Mouse (Mus musculus): ENCODE measurements around the gene Pim1.

Gene Pim1

GRCm38 (mm10) chr17:29518665-29519064, 28.1 kb downstream of the Pim1 start:
- in situ Hi-C loops (cut with MseI, MboI): loop anchor here (10.0 to 25.0 kb wide), 2 partner anchors 134 to 256 kb away; partner anchors contain the start of genes BC004004 (in 2 of the 2) and Ppil1 (in 2 of the 2)

GRCm38 (mm10) chr17:29519731-29520130, 29.2 kb downstream of the Pim1 start:
- in situ Hi-C loops (cut with MseI, MboI): loop anchor here (10.0 to 25.0 kb wide), 2 partner anchors 135 to 257 kb away; partner anchors contain the start of genes BC004004 (in 2 of the 2) and Ppil1 (in 2 of the 2)

DNA sequence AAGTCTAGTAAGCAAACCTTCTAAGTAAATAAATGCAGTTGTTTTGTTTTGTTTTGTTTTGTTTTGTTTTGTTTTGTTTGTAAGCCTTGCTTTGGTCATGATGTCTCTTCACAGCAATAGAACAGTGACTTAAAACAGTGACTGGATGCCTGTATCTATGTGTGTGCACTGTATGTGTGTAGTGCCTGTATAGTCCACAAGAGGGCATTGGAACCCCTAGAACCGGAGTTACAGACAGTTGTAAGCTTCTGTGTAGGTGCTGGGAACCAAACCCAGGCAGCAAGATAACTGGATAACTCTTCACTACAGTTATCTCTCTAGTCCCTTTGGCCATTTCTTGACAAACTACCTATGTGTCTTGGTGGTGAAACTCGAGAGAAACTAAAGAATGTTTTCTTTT, 35.1 kb downstream of the Pim1 start:
- in situ Hi-C loops (cut with MseI, MboI): no loop called here

GRCm38 (mm10) chr17:29528568-29529187, 38.1 kb downstream of the Pim1 start:
- in situ Hi-C loops (cut with MseI, MboI): no loop called here

DNA sequence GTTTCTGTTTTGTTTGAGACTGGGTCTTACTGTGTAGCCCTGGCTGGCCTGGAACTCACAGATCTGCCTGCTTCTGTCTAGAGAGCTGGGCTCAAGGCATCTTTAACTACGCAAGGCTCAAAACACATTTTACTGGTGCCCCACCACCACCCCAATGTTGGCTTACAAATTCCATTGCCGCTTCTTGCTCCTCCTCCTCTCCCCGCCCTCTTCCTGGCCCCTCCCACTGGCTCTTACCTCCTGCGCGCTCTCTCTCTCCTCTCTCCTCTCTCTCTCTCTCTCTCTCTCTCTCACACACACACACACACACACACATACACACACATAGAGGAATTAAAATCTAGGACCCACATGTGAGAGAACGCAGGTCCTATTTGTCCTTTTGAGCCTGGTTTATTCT, 40.0 kb downstream of the Pim1 start:
- in situ Hi-C loops (cut with MseI, MboI): no loop called here

DNA sequence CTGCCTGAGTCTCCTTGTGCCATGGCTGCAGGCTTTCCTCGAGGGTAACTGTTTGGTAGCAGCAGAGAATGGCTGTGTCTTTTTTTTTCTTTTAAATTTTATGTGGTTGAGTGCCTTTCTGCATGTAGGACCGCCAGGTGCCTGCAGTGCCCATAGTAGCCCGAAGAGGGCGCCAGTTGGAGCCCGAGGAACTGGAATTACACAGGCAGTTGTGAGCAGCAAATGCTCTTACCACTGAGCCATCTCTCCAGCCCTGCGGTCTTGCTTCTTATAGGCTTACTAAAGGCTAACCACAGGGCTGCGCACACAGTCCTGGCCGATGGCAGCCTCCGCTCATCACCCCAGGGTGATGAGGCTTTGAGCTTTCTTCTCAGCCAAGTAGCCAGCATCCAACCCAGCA, 40.7 kb downstream of the Pim1 start:
- in situ Hi-C loops (cut with MseI, MboI): no loop called here

DNA sequence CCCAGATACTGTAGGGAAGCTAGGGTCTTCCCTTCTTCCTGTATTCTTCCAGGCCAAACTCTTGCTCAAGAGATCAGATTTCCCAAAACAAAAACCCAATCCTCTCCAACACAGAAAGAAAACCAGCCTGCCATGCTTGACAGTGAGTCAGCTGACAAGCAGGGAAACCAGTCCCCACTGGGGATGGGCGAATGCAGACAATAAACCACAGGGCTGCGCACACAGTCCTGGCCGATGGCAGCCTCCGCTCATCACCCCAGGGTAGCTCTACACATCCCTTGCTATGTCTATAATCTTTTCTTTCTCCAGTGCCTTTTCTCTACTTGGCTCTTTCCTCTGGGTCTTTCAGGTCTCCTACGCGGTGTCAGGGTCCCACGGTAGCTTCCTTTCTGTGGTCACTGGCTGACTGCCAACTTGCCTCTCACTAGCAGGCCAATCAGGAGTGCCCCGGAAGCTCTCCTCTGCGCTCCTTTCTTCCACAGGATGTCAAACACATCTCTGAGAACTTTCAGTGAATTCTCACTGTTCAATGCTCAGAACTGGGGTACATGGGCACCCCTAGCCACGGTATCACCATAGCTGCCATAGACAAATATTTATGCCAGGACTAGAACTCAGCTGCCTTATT, 41.3 kb downstream of the Pim1 start:
- in situ Hi-C loops (cut with MseI, MboI): no loop called here

DNA sequence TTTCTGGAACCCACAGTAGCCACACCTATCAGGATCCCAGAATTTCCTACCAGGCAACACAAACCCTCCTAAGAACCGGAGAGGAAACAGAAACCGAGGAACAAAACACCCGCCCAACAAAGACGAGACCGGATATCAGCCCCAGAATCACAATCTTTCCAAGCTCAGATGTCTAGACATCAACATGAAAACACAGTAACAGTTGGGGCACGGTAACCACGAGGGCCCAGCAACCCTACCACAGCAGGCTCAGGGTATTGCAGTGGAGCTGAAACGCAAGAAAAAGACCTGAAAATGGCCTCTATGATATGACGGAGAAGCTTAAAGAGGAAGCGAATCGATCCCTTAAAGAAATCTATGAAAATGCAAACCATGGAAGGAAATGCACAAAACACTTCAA, 43.3 kb downstream of the Pim1 start:
- in situ Hi-C loops (cut with MseI, MboI): no loop called here

DNA sequence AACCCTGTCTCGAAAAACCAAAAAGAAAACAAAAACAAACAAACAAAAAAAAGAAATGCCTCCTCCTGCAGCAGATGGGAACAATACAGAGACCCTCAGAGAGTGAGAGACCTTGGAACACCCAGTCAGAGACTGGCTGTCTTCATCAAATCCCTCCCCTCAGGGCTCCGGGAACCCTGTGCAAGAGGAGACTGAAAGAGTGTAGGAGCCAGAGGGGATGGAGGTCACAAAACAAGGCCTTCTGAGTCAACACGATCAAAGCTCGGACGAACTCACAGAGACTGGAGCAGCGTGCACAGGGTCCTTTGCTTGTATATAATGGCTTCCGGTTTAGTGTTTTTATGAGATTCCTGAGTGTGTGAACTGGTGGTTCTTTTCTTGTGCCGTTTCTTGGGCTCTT, 49.9 kb downstream of the Pim1 start:
- in situ Hi-C loops (cut with MseI, MboI): no loop called here

DNA sequence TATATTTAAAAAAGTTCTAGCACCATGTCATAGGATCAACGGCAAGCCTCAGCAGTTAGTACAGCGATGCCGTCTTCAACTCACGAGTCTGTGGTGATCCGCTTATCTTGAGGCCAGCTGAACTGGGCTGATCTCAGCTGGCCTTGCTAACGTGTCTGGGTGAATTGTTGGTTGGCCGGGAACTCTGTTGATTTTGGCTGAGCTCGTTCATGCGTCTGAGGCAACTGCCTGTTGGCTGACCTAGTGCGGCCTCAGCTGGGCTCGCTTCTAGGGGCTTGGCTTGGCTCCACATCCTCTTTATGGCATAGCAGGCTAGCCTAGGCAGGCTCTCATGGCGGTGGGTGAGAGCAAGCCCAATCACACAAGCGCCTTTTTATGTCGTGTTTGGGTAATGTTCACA, 50.9 kb downstream of the Pim1 start:
- in situ Hi-C loops (cut with MseI, MboI): no loop called here

- in situ Hi-C loops (cut with MseI, MboI): no loop called here
These were observed 52.5 kb downstream of the Pim1 start for GRCm38 (mm10) chr17:29542831-29543690.

DNA sequence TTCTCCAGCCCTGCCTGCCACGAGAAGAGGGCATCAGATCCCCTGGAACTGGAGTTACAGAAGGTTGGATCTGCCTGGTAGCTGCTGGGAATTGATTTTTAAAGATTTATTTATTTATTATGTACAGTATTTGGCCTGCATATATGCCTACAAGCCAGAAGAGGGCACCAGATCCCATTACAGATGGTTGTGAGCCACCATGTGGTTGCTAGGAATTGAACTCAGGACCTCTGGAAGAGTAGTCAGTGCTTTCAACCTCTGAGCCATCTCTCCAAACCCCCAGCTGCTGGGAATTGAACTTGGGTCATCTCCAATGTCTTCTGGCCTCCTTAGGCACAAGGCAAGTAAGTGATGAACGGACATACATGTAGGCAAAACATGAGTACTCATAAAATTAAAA, 53.5 kb downstream of the Pim1 start:
- in situ Hi-C loops (cut with MseI, MboI): no loop called here

GRCm38 (mm10) chr17:29545241-29545640, 54.7 kb downstream of the Pim1 start:
- in situ Hi-C loops (cut with MseI, MboI): no loop called here

Measured in mouse trophoblast stem cell (cell line).